Mouse (Mus musculus) forebrain, postnatal 0 days (tissue): ENCODE measurements around the gene Zfand6. TPM values are rescaled to one million over a fixed set of nuclear protein-coding genes. Genes with fewer than 3 reads are reported as not detected.

Experiments
- ATAC-seq: fragments of 200-750 bp; cut with Nextera tagmentation; 2 replicates; pipeline ENCODE4 v1.8.0; 2017; ENCODE audit warnings: mild to moderate bottlenecking, moderate library complexity
- DNase-seq: peaks from one replicate; pipeline ENCODE4 v3.0.0-alpha.2; 2015
- H3K27ac ChIP-seq: fragments of 300-500 bp; sonication (generic); 2 replicates; pipeline ENCODE4 v1.5.1; 2014; ENCODE audit warnings: low read depth, mild to moderate bottlenecking, antibody characterized with exemption, low read length, moderate library complexity, mixed read lengths
- H3K27me3 ChIP-seq: fragments of 300-500 bp; sonication (generic); 2 replicates; pipeline ENCODE4 v1.6.1; 2014; ENCODE audit warnings: mild to moderate bottlenecking, low read length, mixed read lengths; ENCODE audit not compliant: insufficient read depth
- H3K36me3 ChIP-seq: fragments of 300-500 bp; sonication (generic); 2 replicates; pipeline ENCODE4 v1.6.1; 2014; ENCODE audit warnings: mild to moderate bottlenecking, moderate library complexity; ENCODE audit not compliant: insufficient read depth
- H3K4me1 ChIP-seq: fragments of 300-500 bp; sonication (generic); 2 replicates; pipeline ENCODE4 v1.6.1; 2014; ENCODE audit warnings: antibody characterized with exemption; ENCODE audit not compliant: insufficient read depth
- H3K4me2 ChIP-seq: fragments of 300-500 bp; sonication (generic); 2 replicates; pipeline ENCODE4 v1.6.1; 2014; ENCODE audit warnings: low read depth, mild to moderate bottlenecking, moderate library complexity
- H3K4me3 ChIP-seq: fragments of 300-500 bp; sonication (generic); 2 replicates; pipeline ENCODE4 v1.5.1; 2014; ENCODE audit warnings: low read depth, low read length, mixed read lengths
- H3K9ac ChIP-seq: fragments of 300-500 bp; sonication (generic); 2 replicates; pipeline ENCODE4 v1.6.1; 2014; ENCODE audit warnings: mild to moderate bottlenecking
- H3K9me3 ChIP-seq: fragments of 300-500 bp; sonication (generic); 2 replicates; pipeline ENCODE4 v1.6.1; 2016; ENCODE audit warnings: low read length
- CTCF ChIP-seq: sonication (generic); IDR thresholded peaks from 2 replicates; pipeline ENCODE4 v1.5.1; 2016; ENCODE audit warnings: antibody characterized with exemption, control low read depth, low read depth
- WGBS: fragments of 180-500 bp; shearing (Covaris S2); extraction: QIAGEN DNeasy Blood & Tissue Kit; methylation state at CpG from one replicate; pipeline ENCODE4 v1.1.7; 2014; 5-methylcytosine and 5-hydroxymethylcytosine counted together
- polyA plus RNA-seq: library from polyadenylated mRNA; unstranded; fragments of >200 nt; fragmentation: Nextera tagmentation; extraction: Ambion mirVana; gene quantifications from 2 replicates; pipeline ENCODE4 v1.2.1, GENCODE M21; 2015
- total RNA-seq: library from RNA; depleted of rRNA; stranded (reverse); fragments of >200 nt; gene quantifications from 2 replicates; pipeline ENCODE4 v1.2.3, GENCODE M21; 2014

Zfand6 gene
- total and polyA plus RNA-seq, 2 experiments from 2014 or later, result 108 to 137 TPM

DNA sequence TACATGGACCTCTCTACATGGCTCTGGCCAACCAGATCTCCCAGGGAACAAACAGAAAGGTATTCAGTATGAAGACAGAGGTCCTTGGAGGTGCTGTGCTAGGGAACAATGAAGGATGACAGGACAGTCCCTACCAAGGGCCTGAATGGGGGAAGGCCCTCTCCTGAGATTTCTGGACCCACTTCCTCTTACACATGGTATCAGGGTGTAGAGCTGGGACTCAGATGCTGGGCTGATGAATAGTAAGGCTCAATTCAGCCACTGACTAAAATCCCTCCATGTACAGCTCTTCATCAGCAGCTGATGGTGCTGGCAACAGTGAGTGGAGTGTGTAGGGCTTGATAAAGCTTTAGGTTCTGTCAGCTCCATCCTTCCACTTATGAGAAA is 94.8 kb downstream of the Zfand6 start:
- no peak overlapping the region for H3K9ac ChIP-seq
- no peaks in the 10 kb centered on the region for H3K27me3 ChIP-seq
- no peak overlapping the region for H3K4me3 ChIP-seq
- no peaks in the 10 kb centered on the region for H3K36me3 ChIP-seq
- DNase-seq (no peak), ATAC-seq (peak; percentile 21; the same call in 1 of the 2 replicates)
- no peak for TF ChIP-seq CTCF
- H3K4me2 ChIP-seq, result no peak overlapping the region
- H3K9me3 ChIP-seq, result no peaks in the 10 kb centered on the region
- H3K4me1 ChIP-seq, result no peaks in the 10 kb centered on the region
- no peak overlapping the region for H3K27ac ChIP-seq

- H3K9ac ChIP-seq, result 0 out of 2 replicates have a peak overlapping the region, but pooled peaks have one; percentile 22
These were observed 95.5 kb downstream of the Zfand6 start for GRCm38 (mm10) chr7:84594087-84594916.

GRCm38 (mm10) chr7:84591347-84591746 is 98.4 kb downstream of the Zfand6 start:
- DNase-seq (no peak), ATAC-seq (no peak)
- Histone ChIP-seq H3K27ac (no peak overlapping the region), H3K9me3 (no peaks in the 10 kb centered on the region), H3K36me3 (no peaks in the 10 kb centered on the region), H3K9ac (no peak overlapping the region), H3K27me3 (no peaks in the 10 kb centered on the region), H3K4me2 (no peak overlapping the region), H3K4me3 (no peak overlapping the region), H3K4me1 (no peaks in the 10 kb centered on the region)
- 92% methylated on average over 3 of the region's 3 CpGs for WGBS
- no peak for TF ChIP-seq CTCF

More at GRCm38 (mm10) chr7:84594087-84594916, 95.5 kb downstream of the Zfand6 start:
- Histone ChIP-seq H3K4me2 (0 out of 2 replicates have a peak overlapping the region, but pooled peaks have one; percentile 19), H3K27ac (no peak overlapping the region), H3K4me1 (no peaks in the 10 kb centered on the region), H3K4me3 (no peak overlapping the region), H3K36me3 (no peaks in the 10 kb centered on the region), H3K27me3 (no peaks in the 10 kb centered on the region), H3K9me3 (no peaks in the 10 kb centered on the region)
- peak; percentile 88 for ATAC-seq
- 42% methylated on average over 8 of the region's 8 CpGs for WGBS
- peak; percentile 93 for TF ChIP-seq CTCF
- DNase-seq, result peak; percentile 84

DNA sequence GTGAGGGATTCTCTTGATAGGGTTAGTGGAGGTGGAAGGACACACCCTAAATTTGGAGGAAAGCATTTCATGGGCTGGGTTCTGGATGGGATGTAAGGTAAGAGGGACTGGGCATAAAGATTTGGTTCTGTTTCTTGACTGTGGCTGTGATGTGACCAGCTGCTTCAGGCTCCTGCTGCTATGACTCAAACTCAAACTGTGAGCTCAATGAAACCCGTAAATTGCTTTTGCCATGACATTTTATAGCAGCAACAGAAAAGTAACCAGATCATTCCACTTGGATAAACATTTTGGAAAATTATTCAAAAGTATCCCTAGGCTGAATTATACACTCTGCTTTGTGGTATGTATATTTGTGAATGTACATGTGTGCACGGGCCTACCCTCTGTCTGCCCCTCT is 99.1 kb downstream of the Zfand6 start:
- Histone ChIP-seq H3K4me3 (no peak overlapping the region), H3K4me2 (no peak overlapping the region), H3K9ac (no peak overlapping the region), H3K4me1 (no peaks in the 10 kb centered on the region), H3K9me3 (no peaks in the 10 kb centered on the region), H3K27ac (no peak overlapping the region), H3K27me3 (no peaks in the 10 kb centered on the region), H3K36me3 (no peaks in the 10 kb centered on the region)
- no peak for TF ChIP-seq CTCF
- 79% methylated on average over 2 of the region's 2 CpGs for WGBS
- DNase-seq (no peak), ATAC-seq (no peak)

DNA sequence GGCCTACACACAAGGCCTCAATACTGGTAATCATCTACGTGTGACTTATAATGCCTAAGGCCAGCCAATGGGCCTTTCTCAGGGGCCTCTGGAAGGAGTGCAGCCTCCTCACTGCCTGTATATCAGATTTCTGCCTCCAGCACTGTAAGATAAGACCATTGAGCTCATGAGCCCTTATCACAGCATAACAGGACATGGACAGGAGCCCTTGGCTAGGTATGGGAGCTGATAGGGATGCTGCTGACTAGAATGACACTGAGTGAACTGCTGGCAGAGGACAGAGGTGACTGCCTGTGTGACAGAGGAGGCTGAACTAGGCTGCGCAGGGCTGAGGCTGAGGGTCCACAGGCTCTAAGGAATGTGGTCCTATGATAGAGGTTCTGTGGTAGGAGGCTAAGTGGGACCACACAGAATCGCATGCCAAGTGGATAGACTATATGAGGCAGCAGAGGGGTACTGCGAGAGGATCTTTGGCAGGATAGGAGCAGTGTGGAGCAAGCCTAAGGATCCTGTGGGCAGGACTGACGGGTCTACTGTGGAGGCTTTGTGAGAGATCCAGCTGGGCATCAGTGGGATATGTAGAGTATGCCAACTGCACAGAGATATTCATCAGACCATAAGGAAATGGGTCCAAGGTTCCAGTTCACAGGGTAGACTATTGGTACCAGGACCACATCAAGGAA is 102.5 kb downstream of the Zfand6 start:
- Histone ChIP-seq H3K4me2 (no peak overlapping the region), H3K9ac (no peak overlapping the region), H3K36me3 (no peaks in the 10 kb centered on the region), H3K27me3 (no peaks in the 10 kb centered on the region), H3K9me3 (no peaks in the 10 kb centered on the region), H3K4me3 (no peak overlapping the region), H3K27ac (no peak overlapping the region), H3K4me1 (no peaks in the 10 kb centered on the region)
- DNase-seq (no peak), ATAC-seq (no peak)
- no peak for TF ChIP-seq CTCF
- 82% methylated on average over 5 of the region's 5 CpGs for WGBS

DNA sequence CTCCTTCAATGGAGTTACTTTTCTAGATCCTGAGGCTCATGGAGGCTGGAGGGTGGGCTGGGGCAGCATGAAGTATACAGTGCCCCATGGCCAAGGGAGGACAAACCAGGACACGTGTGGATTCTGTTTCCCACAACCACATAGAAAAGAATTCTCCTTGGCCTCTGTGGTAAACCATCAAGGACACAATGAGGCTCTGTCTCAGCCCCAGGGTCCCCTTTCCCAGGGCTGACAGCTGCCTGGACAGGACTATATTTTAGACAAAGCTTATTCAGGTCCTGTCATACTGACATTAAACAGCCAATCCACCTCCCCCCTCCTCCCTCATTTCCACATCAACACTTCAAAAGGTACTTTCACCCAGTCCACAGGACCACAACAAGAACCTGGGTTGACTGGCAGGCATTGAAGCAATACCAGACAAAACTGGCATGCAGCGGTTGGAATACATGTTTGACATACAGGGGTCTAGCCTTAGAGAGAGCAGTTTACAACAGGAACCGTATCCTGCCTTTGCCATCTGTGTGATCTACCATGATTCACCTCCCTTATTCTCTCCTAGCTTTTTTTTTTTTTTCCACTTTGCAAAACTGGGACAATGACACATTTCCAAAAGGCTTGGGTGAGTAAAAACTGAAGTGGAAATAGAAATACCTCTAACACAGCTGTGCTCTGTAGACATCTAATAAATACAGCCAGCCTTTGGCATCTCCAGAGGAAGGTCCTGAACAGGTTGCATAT is 103.2 kb downstream of the Zfand6 start:
- DNase-seq (no peak), ATAC-seq (peak; percentile 49; the same call in 1 of the 2 replicates)
- Histone ChIP-seq H3K27ac (no peak overlapping the region), H3K4me1 (no peaks in the 10 kb centered on the region), H3K9me3 (no peaks in the 10 kb centered on the region), H3K4me2 (no peak overlapping the region), H3K4me3 (no peak overlapping the region), H3K9ac (no peak overlapping the region), H3K27me3 (no peaks in the 10 kb centered on the region), H3K36me3 (no peaks in the 10 kb centered on the region)
- TF ChIP-seq CTCF, result no peak
- WGBS, result 36% methylated on average over 3 of the region's 3 CpGs
